Mouse (Mus musculus): ENCODE results near the gene Lrrc4.

DNA sequence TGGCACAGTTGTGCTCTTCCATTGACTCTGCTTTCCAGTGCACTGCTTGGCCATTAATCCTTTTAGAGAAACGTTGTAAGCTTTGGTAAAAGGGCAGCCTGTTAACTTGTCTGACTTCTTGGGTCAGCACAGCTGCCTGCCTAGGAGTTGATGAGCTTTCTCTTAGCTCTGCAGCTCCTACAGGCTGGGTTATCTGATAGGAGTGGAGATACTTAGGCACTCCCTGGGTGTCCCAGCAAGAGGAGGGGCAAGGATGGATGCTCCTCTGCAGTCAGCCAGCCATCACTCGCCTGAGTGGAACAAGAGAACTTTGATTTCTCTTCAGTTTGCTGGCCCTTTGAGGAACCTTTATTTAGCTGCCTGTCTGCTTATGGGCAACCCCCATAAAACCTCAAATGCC is 121.5 kb downstream of the Lrrc4 start:
- TF ChIP-seq CTCF (IDR thresholded peaks at IDR 0.05; ENCODE audit: extremely low read depth, insufficient read length, insufficient replicate concordance, low read depth, low read length): no peak
- no peak for TF ChIP-seq POLR2A (IDR thresholded peaks at IDR 0.05; ENCODE audit: low read depth, low read length)

All from small intestine, adult 2 months (tissue).